Mouse (Mus musculus): ENCODE data around the gene Ankrd44. TPM values are rescaled to one million over a fixed set of nuclear protein-coding genes. Genes with fewer than 3 reads are reported as not detected.

Ankrd44 gene
- polyA plus RNA-seq, 1 experiment, result 73.9 TPM

DNA sequence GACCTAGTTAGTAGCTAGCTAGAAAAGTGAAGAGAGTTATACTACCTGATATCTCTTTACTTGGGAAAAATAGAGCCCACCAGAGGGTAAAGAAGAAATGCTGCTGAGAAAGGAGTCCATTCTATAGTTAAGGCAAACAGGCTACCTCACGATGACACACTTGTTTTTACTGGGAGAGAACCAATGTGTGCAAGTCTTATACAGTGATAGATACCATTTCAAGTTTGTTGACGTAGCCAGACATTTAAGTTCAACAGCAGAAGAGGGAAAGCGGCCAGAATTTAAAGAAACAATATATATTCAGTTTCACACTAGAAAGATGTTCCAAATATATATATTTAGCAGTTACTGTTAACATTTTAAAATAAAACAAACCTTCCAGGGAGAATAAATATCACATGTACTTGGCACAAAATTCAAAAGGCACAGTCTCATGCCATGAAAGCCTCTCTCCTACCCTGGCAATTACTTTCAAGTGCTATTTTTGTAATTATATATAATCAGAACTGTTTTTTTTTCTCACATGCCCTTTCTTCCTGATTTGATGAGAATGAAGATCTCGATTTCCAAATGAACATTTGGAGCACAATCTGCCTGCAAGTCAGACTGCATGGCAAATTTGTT is 328.5 kb downstream of the Ankrd44 start:
- H3K4me1 ChIP-seq (ENCODE audit: control insufficient read depth, insufficient read depth, low read length), result peaks cover 6% of the 10 kb centered on the region
- H3K27ac ChIP-seq (ENCODE audit: insufficient read depth, low read depth, low read length), result no peak overlapping the region
- TF ChIP-seq POLR2A (IDR thresholded peaks at IDR 0.05; ENCODE audit: borderline replicate concordance, low read depth, low read length) (no peak), CTCF (IDR thresholded peaks at IDR 0.05; ENCODE audit: low read depth, low read length) (no peak)
- H3K4me3 ChIP-seq (ENCODE audit: insufficient read depth, low read length), result no peak overlapping the region

DNA sequence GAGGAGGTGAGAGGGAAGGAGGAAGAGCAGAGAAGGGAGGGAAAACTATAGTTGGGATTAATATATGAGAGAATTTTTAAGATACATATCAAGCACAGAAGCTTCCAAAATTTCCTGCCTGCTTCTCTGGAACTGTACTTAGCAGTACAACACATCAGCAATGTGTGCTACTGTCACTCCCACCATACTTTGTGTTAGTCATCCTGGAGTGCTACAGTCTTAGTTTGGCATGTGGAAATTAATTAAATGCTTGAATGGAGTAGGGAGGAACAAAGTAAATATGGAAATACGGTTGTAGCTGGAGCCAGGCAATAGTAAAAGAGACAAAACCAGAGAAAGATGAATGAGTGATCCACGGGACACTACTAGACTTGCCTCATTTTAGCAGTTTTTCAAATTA is 330.0 kb downstream of the Ankrd44 start:
- TF ChIP-seq POLR2A (IDR thresholded peaks at IDR 0.05; ENCODE audit: borderline replicate concordance, low read depth, low read length) (no peak), CTCF (IDR thresholded peaks at IDR 0.05; ENCODE audit: low read depth, low read length) (no peak)
- no peak overlapping the region for H3K4me3 ChIP-seq (ENCODE audit: insufficient read depth, low read length)
- H3K27ac ChIP-seq (ENCODE audit: insufficient read depth, low read depth, low read length), result no peak overlapping the region
- peaks cover 6% of the 10 kb centered on the region for H3K4me1 ChIP-seq (ENCODE audit: control insufficient read depth, insufficient read depth, low read length)

Other genes starting within 250 kb of the Ankrd44 start
- gene Sf3b1, start 101.1 kb upstream of the Ankrd44 start, polyA plus RNA-seq (2012; ENCODE audit: insufficient read depth, insufficient read length, missing spikeins), result 250 and 278 TPM in 2 replicates
- 8.7 and 9.0 TPM in 2 replicates for gene Coq10b, start 126.4 kb upstream of the Ankrd44 start, polyA plus RNA-seq (2012; ENCODE audit: insufficient read depth, insufficient read length, missing spikeins)
- 126 and 129 TPM in 2 replicates for gene Hspe1, start 161.7 kb upstream of the Ankrd44 start, polyA plus RNA-seq (2012; ENCODE audit: insufficient read depth, insufficient read length, missing spikeins)
- gene Hspd1, start 161.9 kb upstream of the Ankrd44 start, polyA plus RNA-seq (2012; ENCODE audit: insufficient read depth, insufficient read length, missing spikeins), result 54.7 and 59.8 TPM in 2 replicates
- gene Mob4, start 204.8 kb upstream of the Ankrd44 start, polyA plus RNA-seq (2012; ENCODE audit: insufficient read depth, insufficient read length, missing spikeins), result 45.4 and 48.6 TPM in 2 replicates

All from bone marrow macrophage, adult 2 months (primary cell).